Mouse (Mus musculus) Muller cell, postnatal 12 days (primary cell): ENCODE measurements around the gene Ccdc62.

Experiments used
- DNase-seq: peaks from one replicate; pipeline ENCODE4 v3.0.0-alpha.2; 2015; ENCODE audit errors: inconsistent ontology term

The Ccdc62 gene

GRCm38 (mm10) chr5:123930508-123930989 is at the start of gene Ccdc62:
Gene Ccdc62 (plus strand): TSS chr5:123930679.
- DNase-seq, result peak; percentile 94

GRCm38 (mm10) chr5:123880778-123881177 is 49.7 kb upstream of the Ccdc62 start:
- DNase-seq, result no peak

GRCm38 (mm10) chr5:123883891-123884290 is 46.6 kb upstream of the Ccdc62 start:
- DNase-seq, result no peak

- DNase-seq, result no peak
Observed at GRCm38 (mm10) chr5:123884332-123884731, 46.1 kb upstream of the Ccdc62 start.

- no peak for DNase-seq
Observed at GRCm38 (mm10) chr5:123886365-123886764, 44.1 kb upstream of the Ccdc62 start.

GRCm38 (mm10) chr5:123890312-123890711 is 40.2 kb upstream of the Ccdc62 start:
- DNase-seq, result no peak

- DNase-seq, result no peak
Observed at GRCm38 (mm10) chr5:123890987-123891386, 39.5 kb upstream of the Ccdc62 start.

- peak; percentile 11 for DNase-seq
Observed at GRCm38 (mm10) chr5:123891669-123892068, 38.8 kb upstream of the Ccdc62 start.

GRCm38 (mm10) chr5:123893520-123893919 is 37.0 kb upstream of the Ccdc62 start:
- DNase-seq, result no peak

- no peak for DNase-seq
Observed at GRCm38 (mm10) chr5:123896395-123896794, 34.1 kb upstream of the Ccdc62 start.

GRCm38 (mm10) chr5:123897352-123897751 is 33.1 kb upstream of the Ccdc62 start:
- DNase-seq, result no peak

- no peak for DNase-seq
Observed at GRCm38 (mm10) chr5:123904059-123904672, 26.3 kb upstream of the Ccdc62 start.

GRCm38 (mm10) chr5:123906146-123906975 is 24.1 kb upstream of the Ccdc62 start:
- no peak for DNase-seq

GRCm38 (mm10) chr5:123906976-123907630 is 23.4 kb upstream of the Ccdc62 start, which contains the start of gene Denr:
Gene Denr (plus strand): TSS chr5:123907175.
- peak; percentile 100 for DNase-seq

GRCm38 (mm10) chr5:123907631-123907977 is 22.9 kb upstream of the Ccdc62 start:
- no peak for DNase-seq

- no peak for DNase-seq
Observed at GRCm38 (mm10) chr5:123914852-123915251, 15.6 kb upstream of the Ccdc62 start.

- DNase-seq, result no peak
Observed at GRCm38 (mm10) chr5:123922112-123922511, 8.4 kb upstream of the Ccdc62 start.

GRCm38 (mm10) chr5:123927118-123927517 is 3.4 kb upstream of the Ccdc62 start, which contains the start of gene Gm43518:
Gene Gm43518 (plus strand): TSS chr5:123927418.
- no peak for DNase-seq

- no peak for DNase-seq
Observed at GRCm38 (mm10) chr5:123931131-123931530, 652 bp downstream of the Ccdc62 start.

GRCm38 (mm10) chr5:123932927-123933326 is 2.4 kb downstream of the Ccdc62 start:
- no peak for DNase-seq

- no peak for DNase-seq
Observed at GRCm38 (mm10) chr5:123933556-123933955, 3.1 kb downstream of the Ccdc62 start.

GRCm38 (mm10) chr5:123933957-123934591 is 3.6 kb downstream of the Ccdc62 start:
- DNase-seq, result peak; percentile 12
